Mouse (Mus musculus) stomach, embryonic 14.5 days (tissue): ENCODE measurements at regions not wholly inside any gene's neighbourhood (a gene's known extent, or its start where the extent isn't known, plus 50 kb on each side); places are given as distances from the start of the nearest gene placed in this dataset.
A peak's percentile ranks its signal among the peaks of the same experiment; 100 is the strongest.
"Not testable (repeated sequence)": the region's sequence is repeated elsewhere in the genome, so short reads cannot be mapped to it uniquely, and the experiment has no call there.

Experiments used
- ATAC-seq: fragments of 200-750 bp; cut with Nextera tagmentation; 2 replicates; pipeline ENCODE4 v1.8.0; 2017; ENCODE audit warnings: low read depth, moderate TSS enrichment; ENCODE audit not compliant: insufficient number of reproducible peaks, insufficient read depth, low FRiP score
- H3K27ac ChIP-seq: fragments of 300-500 bp; sonication (generic); 2 replicates; pipeline ENCODE4 v1.5.1; 2014; ENCODE audit warnings: mild to moderate bottlenecking, low read length, moderate library complexity, mixed read lengths
- H3K27me3 ChIP-seq: fragments of 300-500 bp; sonication (generic); 2 replicates; pipeline ENCODE4 v1.6.1; 2014; ENCODE audit warnings: low read length, control low read depth, mixed read lengths; ENCODE audit not compliant: control insufficient read depth, insufficient read depth
- H3K36me3 ChIP-seq: fragments of 300-500 bp; sonication (generic); 2 replicates; pipeline ENCODE4 v1.6.1; 2014; ENCODE audit warnings: mild to moderate bottlenecking, control low read depth, low read length, moderate library complexity, mixed read lengths; ENCODE audit not compliant: control insufficient read depth, insufficient read depth
- H3K4me1 ChIP-seq: fragments of 300-500 bp; sonication (generic); 2 replicates; pipeline ENCODE4 v1.6.1; 2014; ENCODE audit warnings: low read length, control low read depth, mixed read lengths; ENCODE audit not compliant: control insufficient read depth, insufficient read depth
- H3K4me2 ChIP-seq: fragments of 300-500 bp; sonication (generic); replicated peaks from 2 replicates; pipeline ENCODE4 v1.6.1; 2014; ENCODE audit warnings: low read depth, low read length, control low read depth
- H3K4me3 ChIP-seq: fragments of 300-500 bp; sonication (generic); 2 replicates; pipeline ENCODE4 v1.5.1; 2014; ENCODE audit warnings: low read depth, low read length, control low read depth
- H3K9ac ChIP-seq: fragments of 300-500 bp; sonication (generic); replicated peaks from 2 replicates; pipeline ENCODE4 v1.6.1; 2014; ENCODE audit warnings: low read depth, mild to moderate bottlenecking, control low read depth, low read length, moderate library complexity, mixed read lengths
- H3K9me3 ChIP-seq: fragments of 300-500 bp; sonication (generic); 2 replicates; pipeline ENCODE4 v1.6.1; 2016; ENCODE audit warnings: low read depth, low read length, control low read depth; ENCODE audit not compliant: control insufficient read depth
- whole genome bisulfite sequencing: fragments of 180-500 bp; shearing (Covaris S2); extraction: QIAGEN DNeasy Blood & Tissue Kit; methylation state at CpG from one replicate; pipeline ENCODE4 v1.1.7; 2014; 5-methylcytosine and 5-hydroxymethylcytosine counted together

GRCm38 (mm10) chr12:23026976-23027375, 753.1 kb downstream of the Gm10330 start:
- ATAC-seq: not testable (repeated sequence)

GRCm38 (mm10) chr12:23023556-23023955, 756.5 kb downstream of the Gm10330 start:
- not testable (repeated sequence) for H3K4me1 ChIP-seq, H3K4me3 ChIP-seq, H3K4me2 ChIP-seq, H3K36me3 ChIP-seq, ATAC-seq, H3K9me3 ChIP-seq, H3K27ac ChIP-seq, H3K27me3 ChIP-seq, H3K9ac ChIP-seq
- WGBS: 85% methylated on average over 8 of the region's 8 CpGs

More at GRCm38 (mm10) chr12:23026976-23027375, 753.1 kb downstream of the Gm10330 start:
- H3K9me3 ChIP-seq, H3K27ac ChIP-seq, H3K27me3 ChIP-seq, H3K36me3 ChIP-seq, H3K4me3 ChIP-seq, H3K9ac ChIP-seq, H3K4me2 ChIP-seq, H3K4me1 ChIP-seq: not testable (repeated sequence)
- WGBS: 77% methylated on average over 5 of the region's 6 CpGs

DNA sequence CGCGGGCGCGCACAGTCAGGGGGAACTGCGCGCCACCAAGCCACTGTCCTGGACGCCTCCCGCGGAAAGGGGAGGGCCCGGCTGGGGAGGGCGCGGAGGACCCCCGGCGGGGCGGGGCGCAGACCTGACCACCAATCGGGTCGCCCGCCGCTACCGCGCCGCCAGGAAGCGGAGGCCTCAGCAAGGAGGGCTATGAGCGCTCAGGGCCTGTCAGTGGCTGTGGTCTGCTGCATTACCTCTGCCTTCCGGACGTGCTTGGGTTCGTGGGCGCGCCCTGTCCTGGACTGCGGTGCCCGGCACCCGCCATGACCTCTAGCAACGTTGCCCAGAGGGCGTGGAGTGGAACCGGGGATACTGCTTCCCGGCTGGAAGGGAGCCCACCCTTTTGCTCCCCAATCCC, 769.9 kb downstream of the Gm10330 start:
- not testable (repeated sequence) for ATAC-seq
- peak overlapping the region; percentile 35 for H3K4me3 ChIP-seq

GRCm38 (mm10) chr12:23009662-23010061, 770.4 kb downstream of the Gm10330 start:
- not testable (repeated sequence) for H3K27me3 ChIP-seq, H3K9me3 ChIP-seq, H3K27ac ChIP-seq, H3K9ac ChIP-seq, H3K4me2 ChIP-seq, ATAC-seq, H3K36me3 ChIP-seq, H3K4me1 ChIP-seq
- peak overlapping the region; percentile 35 for H3K4me3 ChIP-seq
- WGBS: under 1% methylated on average over 24 of the region's 48 CpGs

More for the DNA sequence above, 769.9 kb downstream of the Gm10330 start:
- H3K4me2 ChIP-seq: peak overlapping the region; percentile 20; the same call in 1 of the 2 replicates
- not testable (repeated sequence) for H3K27ac ChIP-seq, H3K4me1 ChIP-seq, H3K36me3 ChIP-seq, H3K9ac ChIP-seq, H3K9me3 ChIP-seq, H3K27me3 ChIP-seq
- WGBS: 2% methylated on average over 32 of the region's 37 CpGs
